Mouse (Mus musculus) regulatory T cell (primary cell): ENCODE results near the gene Tmem43.

Experiments
- in situ Hi-C: fragments of 300-600 bp; cut with MboI, MseI; formaldehyde crosslinking; loops from one replicate; pipeline ENCODE4 v1.15.1; 2025; ENCODE audit warnings: high pct_unique_total_duplicates

Gene Tmem43

DNA sequence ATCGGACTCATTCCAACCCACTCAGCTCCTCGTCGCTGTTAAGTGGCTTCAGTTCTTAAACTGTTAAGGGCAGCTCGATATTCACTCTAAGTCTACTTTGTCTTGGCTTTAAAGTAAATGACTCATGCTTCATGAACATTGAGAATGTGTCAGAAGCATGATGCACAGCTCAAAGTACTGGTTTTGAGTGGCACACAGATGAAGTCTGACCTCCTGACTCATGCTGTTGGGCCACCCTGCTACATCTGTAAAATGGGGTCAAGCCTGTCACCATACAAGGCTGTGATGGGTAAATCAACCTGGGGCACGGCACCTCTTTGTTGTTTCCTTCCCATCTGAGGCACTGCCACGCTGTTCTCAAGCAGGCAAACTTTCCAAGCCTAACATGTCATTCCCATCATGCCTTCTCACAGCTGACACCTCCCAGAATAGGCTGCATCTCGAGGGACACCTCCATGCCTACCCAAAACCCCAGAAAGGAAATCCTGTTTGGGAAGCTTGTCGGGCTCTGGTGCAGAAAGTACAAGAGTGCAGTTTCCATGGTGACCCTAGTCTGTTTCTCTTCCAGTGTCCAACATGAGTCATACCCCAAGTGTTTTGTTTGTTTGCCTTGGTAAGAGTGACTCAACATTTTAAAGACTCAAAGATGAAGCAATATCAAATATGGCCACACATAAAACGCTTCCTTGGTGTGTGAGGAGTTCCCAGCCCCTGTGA lies 15.2 kb downstream of the Tmem43 start:
- in situ Hi-C loops = no loop called here

DNA sequence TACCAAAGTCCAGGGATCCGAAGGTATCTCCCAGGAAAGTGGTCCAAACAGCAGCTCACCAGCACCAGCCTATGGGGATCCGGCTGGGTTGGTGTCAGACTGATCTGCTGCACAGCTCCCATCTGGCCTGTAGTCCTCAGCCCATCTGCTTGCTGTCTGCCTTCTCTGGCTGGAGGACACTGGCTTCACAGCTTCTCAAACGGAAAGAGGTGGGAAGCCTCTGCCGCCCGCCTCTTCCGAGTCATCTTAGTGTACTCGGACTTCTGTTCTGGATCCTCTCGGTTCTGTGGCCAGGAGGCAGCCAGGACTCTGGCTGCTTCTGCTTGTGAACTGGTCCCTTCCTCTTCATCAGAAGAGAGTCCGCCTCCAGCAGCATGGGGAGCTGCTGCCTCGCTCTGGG lies 16.4 kb downstream of the Tmem43 start:
- in situ Hi-C loops = no loop called here

DNA sequence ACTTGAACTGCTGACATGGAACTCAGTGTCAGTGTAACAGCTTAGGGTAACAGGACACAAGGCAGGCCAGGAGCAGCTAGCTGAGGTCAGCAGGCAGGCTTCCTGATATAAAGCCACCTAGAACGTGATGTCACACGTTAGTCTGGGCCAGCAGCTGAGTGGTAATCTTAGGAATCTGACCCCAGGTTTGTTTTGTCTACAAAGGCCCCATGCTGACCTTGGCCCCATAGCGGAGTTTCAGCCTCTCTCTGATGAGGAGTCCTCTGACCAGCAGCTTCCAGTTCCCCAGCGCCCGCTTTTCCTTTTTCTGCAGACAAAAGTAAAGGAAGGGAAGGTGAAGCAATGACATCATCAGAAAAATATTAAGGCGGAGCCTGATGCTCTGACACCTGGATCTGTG lies 17.5 kb downstream of the Tmem43 start:
- in situ Hi-C loops = no loop called here

DNA sequence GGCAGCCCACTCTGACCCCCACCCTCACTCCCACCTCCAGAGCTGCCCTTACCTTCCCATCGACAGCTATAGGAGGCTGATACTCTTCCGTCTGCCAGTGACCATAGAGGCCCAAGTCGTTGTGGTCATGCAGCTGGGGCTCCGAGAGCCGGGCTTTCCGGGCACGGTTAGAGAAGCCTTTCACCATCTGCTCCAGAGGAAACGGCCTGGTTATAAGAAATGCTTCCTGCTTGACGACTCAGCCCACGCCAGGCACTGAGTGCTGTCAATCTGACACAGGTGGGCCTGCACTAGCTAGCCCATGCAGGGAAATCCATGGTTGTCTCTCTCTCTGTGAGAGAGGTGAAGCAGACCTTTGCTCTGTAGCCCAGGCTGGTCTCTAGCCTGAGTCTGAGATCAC lies 19.6 kb downstream of the Tmem43 start:
- in situ Hi-C loops = no loop called here

DNA sequence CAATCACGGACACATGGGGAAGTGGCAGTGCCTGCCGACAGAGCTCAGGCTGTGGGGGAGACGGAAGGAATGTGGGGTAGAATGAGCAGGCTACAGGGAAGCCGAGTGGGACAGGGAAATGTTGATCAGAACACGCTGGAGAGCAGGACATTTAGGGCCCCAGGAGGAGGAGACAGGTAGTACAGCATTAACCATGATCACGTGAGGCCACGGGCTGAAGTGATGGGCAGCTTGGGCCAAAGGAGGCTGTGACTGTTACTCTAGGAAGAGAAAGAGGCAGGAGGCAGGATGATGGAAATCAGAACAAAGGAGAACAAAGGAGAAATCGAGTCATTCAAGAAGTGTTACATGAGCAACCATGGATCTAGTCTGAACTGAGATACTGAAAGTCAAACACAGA lies 21.0 kb downstream of the Tmem43 start:
- in situ Hi-C loops = no loop called here

DNA sequence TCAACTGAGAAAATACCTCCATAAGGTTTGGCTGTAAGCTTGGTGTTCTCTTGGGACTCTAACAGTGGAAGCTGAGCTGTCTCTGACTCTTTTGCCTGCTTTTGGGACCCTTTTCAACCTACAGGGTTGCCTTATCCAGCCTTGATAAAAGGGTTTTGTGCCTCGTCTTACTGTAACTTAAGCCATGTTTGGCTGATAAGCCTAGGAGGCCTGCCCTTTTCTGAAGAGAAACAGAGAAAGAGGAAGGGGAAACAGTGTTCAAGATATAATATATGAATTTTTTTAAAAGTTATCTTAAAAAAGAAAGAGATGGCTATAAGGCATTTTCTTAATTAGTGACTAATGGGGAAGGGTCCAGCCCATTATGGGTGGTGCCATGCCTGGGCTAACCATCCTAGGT lies 29.8 kb downstream of the Tmem43 start:
- in situ Hi-C loops = no loop called here

DNA sequence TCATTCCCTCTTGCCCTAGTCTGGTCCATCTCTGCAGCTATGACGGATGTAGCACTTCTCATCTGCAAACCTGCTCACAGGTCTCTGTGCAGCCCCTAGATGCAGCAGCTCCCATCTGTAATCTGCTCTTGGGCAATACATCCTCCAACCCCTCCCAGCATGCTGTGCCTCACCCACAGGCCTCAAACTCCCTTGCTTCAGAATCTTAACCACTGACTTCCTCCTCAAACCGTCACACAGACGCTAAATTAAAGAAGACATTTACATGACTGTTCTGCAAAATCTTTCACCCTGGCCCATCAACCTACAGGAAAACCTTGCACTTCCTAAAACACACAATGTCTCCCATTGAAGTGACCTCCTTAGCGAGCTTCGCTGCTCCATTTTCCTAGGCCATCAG lies 32.5 kb downstream of the Tmem43 start:
- in situ Hi-C loops = no loop called here

DNA sequence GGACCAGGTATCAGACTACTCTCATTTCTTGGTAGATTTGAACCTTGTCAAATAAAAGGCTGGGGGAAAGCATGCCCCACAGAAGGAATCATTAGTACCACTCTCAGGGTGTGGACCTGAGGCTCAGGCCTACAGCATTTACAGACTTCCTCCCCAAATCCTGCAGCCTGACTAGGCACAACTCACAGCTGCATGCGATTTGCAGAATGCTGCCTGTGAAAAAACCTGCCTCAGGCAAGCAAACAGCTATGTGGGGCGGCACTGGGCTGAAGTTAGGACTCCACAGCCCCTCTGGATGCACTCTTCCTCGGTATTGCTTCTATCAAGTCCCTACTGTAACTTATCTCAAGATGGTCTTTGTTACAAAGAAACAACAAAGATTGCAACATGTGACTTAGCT lies 34.5 kb downstream of the Tmem43 start:
- in situ Hi-C loops = no loop called here

DNA sequence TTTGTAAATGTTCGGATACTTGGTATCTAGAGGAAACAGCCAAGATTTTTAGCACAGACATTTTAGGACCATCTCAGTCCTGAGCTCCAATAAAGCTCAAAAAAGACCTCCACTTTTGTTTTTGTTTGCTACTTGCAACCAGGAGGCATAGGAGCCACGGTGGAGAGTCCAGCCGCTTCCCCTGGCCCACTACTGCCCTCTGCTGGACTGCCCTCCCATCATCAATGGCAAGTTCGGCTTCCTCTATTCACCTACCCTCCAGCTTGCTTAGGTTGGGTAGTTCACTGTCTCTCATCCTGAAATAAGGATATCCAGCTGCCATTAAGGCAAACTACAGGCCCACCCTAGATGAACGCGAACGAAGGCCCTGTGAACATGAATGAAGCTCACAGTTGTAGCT lies 35.8 kb downstream of the Tmem43 start:
- in situ Hi-C loops = no loop called here

DNA sequence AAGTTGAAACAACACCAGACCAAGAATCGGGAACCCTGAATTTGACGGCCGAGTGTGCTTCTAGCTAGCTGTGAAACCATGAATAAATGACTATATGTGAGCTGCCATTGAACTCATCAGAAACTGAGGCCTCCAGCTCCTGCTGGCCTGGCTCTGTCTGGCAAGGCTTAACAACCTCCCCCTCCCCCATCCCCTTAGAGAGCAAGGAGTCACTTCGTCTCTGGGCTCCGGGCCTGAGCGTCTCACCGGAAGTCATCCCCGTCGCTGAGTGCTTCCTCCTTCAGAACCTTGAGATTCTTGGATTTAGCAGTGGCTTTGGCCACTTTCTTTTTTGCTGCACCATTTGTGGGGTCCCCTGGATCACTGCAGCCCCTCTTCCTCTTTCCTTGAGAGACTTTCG lies 36.7 kb downstream of the Tmem43 start:
- in situ Hi-C loops = loop anchor here (5.0 to 10.0 kb wide), 3 partner anchors 33 to 225 kb away; no protein-coding TSS in a partner anchor

DNA sequence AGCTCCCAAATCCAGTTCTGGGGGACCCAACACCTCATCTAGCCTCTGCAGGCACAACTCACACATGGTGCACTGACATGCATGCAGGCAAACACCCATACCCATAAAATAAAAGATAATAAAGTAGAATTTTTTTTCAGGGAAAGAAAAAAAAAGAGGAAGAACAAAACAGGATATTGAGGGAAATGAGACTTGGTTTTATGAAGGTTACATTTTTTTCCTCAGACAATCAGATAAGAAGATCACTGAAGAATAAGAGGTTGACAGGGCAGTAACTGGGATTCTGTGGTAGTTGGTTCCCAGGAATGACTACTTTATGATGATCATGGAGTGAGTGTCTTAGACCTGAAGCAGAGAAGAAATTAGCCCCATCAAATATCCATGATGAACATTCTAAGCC lies 40.6 kb downstream of the Tmem43 start:
- in situ Hi-C loops = loop anchor here (5.0 to 10.0 kb wide), 3 partner anchors 37 to 229 kb away; no protein-coding TSS in a partner anchor

DNA sequence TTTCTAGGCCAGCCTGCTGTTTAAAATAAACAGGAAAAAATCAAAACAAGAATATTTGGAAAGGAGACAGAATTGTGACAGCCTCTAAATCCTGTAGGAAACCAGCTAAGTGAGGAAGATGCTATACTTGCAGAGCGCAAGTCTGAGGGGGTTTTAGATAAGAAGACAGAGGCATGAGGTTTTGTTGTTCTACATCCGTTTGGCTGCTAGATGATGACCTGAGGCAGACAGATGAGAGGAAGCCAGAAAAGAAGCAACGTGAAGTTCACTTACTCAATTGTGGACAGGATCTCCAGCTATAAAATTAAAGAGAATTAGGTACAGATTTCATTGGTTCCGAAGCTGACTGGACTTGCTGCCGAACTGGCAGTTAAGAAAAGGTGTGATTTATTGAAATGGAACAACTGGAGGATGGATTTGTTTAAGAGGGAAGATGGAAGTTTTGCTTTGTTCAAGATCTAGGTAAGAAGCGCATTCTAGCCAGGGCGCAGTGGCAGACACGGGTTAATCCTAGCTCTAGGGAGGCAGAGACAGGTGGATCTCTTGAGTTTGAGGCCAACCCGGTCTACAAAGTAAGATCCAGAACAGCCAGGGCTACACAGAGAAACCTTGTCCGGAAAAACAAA lies 41.3 kb downstream of the Tmem43 start:
- in situ Hi-C loops = loop anchor here (5.0 to 10.0 kb wide), 3 partner anchors 38 to 230 kb away; no protein-coding TSS in a partner anchor

DNA sequence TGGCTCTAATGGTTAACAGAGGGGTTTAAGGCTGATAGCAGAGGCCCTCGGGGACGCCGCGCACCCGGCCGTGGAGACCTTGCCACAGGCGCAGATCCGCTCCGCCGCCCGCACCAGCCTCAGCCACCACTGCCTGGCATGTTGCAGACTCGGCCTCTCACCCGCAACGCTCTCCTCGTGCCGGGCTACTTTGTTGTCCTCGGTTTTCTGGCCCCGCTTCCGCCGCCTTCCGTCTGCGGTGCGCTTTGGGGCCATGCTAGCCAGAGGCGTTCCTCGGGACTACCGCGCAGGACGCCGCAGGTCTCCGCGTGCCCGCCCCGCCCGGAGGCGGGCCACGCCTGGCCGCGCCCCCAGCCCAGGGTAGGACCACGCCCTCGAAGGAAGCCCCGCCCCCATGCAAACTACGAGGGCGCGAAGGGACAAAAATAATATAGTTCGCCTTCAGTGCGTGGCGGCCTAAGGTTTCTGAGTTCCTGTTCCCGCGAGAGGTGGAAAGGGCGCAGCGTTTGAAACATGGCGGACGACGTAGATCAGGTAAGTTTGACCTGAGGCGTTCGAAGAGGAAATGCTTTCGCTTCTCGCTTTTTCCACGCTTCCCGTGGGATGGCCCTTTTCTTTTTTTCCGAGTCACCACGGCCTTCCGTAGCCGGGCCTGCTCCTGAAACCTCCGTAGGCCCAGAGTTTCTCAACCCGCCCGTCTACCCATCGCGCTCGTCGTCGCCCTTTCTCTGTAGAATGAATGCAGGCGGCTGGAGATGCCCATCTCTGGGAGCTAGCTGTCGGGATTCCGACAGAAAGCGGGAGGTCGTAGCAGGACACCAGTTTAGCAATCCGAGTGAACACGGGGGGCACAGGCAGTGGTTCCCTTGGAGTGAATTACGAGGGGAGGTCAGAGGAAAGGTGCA lies 42.3 kb downstream of the Tmem43 start, which contains the start of the genes Xpc and Lsm3:
TSS of gene Xpc (minus strand) at position 344 of the 905 bp plus-strand sequence.
TSS of gene Lsm3 (plus strand) at position 384 of the 905 bp plus-strand sequence.
- in situ Hi-C loops = loop anchor here (10.0 kb wide), 2 partner anchors 159 to 231 kb away; no protein-coding TSS in a partner anchor

DNA sequence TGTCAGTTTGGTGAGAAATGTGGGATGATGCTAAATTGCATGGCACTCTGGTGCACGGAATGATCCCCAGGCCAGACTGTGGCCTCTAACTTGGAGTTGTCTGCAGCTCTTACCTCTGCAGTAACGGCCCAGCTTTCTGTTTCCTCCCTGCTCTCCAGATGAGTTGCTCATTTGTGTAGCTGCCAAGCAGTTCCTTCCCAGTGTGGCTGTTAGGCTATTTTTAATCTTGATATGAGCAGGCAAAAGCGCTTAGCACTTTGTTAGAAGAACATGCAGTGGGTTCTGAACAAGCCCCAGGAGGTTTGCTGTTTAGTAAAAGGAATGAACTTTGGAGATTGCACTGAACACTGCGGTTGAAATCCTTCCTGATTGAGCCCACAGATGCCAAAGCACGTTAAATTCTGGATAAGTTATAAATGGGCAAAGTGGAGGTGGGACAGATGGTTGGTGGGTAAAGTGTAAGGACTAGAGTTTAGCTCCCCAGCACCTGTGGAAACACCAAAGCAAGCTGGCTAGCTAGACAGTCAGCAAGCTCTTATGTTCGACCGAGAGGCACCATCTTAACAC lies 45.0 kb downstream of the Tmem43 start:
- in situ Hi-C loops = loop anchor here (10.0 kb wide), 2 partner anchors 156 to 234 kb away; no protein-coding TSS in a partner anchor

DNA sequence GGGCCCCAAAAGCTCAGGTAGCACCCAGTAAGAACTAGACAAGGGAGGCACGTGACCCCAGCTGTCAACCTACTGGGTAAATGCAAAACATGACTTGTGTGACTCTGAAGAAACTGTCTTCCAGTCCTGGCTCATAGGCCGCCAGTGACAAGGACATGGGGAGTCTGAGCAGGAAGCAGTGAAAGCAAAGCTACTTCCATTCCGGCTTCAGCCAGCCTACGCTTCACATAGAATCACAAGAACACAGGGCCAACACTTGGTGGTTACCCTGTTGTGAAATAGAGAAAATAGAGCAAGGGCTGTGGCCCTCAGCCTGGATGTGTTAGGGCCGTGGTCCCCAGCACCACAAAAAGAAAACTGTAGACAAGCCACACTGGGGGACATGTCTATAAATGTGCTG lies 49.3 kb downstream of the Tmem43 start:
- in situ Hi-C loops = no loop called here

DNA sequence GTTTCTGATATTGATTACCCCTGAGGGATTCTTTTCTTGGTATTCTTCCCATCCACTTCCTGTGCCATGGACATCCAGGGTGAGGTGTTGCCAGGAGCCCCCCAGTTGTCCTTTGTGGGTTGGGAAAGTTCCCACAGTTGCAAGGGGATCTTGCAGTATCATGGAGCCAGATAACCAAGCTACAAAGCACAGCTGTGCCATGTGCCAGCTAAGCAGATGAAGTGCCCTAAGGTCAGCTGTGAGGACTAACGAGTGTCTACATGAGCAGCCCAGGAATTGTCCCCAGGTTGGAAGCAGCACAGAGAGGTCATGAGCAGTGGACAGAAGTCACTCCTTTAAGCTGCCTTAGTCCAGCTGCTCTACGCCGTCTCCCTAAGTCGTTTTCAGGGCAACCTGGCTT lies 52.0 kb downstream of the Tmem43 start:
- in situ Hi-C loops = no loop called here

DNA sequence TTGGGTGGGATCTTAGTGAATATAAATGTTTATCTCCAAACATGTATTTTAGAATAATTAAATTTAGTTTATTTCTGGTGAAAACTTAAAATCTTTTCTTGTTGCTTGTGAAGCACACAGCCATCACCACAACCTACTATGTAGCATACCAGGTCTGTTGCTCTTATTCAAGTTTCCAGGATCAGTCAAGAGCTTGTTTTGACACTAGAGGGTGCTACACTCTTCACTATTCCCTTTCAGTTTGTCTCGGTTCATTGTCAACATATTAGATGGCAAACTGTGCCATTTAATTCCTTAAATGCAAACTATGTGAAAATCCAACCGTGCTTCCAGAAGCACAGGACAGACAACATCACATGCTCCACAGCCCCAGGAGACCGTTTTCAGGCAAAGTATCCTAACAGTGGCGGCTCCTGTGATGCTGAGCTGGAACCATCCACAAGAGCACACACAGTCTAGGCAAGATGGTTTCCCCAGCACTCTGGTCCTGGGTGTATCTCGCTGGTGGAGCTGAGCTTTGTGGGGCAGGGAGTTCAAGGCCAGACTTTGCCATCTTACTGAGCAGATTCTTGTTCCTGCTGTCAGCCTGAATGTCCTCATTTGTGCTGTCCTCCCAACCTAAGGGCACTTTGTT lies 53.8 kb downstream of the Tmem43 start:
- in situ Hi-C loops = no loop called here

DNA sequence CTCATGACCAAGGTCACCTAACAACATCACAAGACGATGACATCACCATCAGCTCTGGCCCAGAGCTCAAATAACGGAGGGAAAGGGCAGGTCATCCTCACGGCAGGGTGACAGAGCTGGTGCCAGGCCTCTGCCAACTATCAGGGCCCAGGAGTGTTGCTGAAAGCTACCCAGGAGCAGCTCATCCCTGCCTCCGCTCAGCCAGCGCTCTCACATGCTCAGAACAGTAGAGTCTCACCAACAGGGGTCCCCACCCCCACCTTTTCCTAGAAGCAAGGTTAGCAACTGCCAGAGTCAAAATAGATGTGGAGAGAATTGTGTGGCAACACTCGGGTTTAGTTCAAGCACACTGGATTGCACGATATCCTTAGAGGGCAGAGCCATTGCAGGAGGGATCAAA lies 54.8 kb downstream of the Tmem43 start:
- in situ Hi-C loops = no loop called here

DNA sequence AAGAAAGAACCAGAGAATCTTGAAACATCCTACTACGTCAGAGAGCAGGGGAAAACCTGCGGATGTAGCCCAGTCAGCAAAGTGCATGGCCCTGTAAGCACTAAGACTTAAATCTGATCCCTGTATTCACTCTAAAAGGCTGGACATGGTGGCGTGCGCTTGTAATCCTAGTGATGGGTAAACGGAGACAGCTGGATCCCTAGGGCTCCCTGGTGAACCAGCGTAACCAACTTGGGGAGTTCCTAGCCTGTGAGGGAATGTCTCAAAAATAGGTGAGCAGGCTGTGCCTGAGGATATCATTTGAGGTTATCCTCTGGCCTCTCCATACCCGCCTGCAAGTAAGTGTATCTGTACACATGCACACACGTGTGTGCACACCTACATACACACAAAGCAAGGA lies 57.2 kb downstream of the Tmem43 start:
- in situ Hi-C loops = no loop called here

DNA sequence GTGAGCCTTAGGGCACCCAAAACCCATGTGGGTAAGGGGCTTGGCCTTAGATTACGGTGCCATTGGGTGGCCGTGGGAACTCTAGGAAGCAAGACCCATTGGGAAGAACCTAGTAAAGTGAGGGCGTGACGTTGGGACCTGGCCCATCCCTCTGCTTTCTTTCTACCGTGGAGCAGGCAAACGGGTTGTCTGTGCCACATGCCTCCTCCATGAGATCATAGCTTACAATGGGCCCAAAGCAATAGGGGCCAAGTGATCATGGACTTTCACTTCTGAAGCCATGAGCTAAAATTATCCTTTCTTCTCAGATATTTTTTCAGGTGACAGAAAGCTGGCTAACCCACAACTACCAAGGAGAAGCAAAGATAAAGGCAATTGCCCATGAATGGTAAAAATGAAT lies 57.8 kb downstream of the Tmem43 start:
- in situ Hi-C loops = no loop called here

DNA sequence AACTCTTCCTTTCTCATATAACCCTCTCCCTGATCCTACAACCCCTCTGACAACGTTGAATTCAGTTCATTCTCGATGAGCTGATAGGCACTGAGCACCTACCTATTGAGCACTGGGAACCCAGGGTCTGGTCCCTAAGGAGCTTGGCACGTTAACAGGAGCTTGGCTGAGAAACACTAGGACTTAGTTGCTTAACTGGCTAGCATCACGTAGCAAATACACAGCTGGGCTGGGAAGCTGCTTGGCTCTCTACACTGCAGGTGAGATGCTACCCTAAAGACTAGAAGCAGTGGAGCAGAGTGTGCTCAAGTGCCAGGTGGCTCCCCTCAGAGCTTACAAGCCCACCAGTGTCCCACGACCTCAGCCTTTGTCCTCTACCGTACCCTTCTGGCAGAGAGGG lies 59.2 kb downstream of the Tmem43 start:
- in situ Hi-C loops = no loop called here
